Mouse (Mus musculus) midbrain, embryonic 15.5 days (tissue): ENCODE measurements at regions not wholly inside any gene's neighbourhood (a gene's known extent, or its start where the extent isn't known, plus 50 kb on each side); places are given as distances from the start of the nearest gene placed in this dataset.

Experiments
- ATAC-seq: fragments of 200-750 bp; cut with Nextera tagmentation; replicated peaks from 2 replicates; pipeline ENCODE4 v1.8.0; 2017; ENCODE audit warnings: moderate TSS enrichment
- H3K27ac ChIP-seq: fragments of 300-500 bp; sonication (generic); 2 replicates; pipeline ENCODE4 v1.5.1; 2015; ENCODE audit warnings: mild to moderate bottlenecking, inconsistent platforms
- H3K27me3 ChIP-seq: fragments of 300-500 bp; sonication (generic); replicated peaks from 2 replicates; pipeline ENCODE4 v1.6.1; 2015; ENCODE audit warnings: inconsistent platforms
- H3K36me3 ChIP-seq: fragments of 300-500 bp; sonication (generic); replicated peaks from 2 replicates; pipeline ENCODE4 v1.6.1; 2015; ENCODE audit warnings: inconsistent platforms
- H3K4me1 ChIP-seq: fragments of 300-500 bp; sonication (generic); 2 replicates; pipeline ENCODE4 v1.6.1; 2015; ENCODE audit warnings: inconsistent platforms
- H3K4me2 ChIP-seq: fragments of 300-500 bp; sonication (generic); 2 replicates; pipeline ENCODE4 v1.6.1; 2015; ENCODE audit warnings: inconsistent platforms, mild to moderate bottlenecking, moderate library complexity
- H3K4me3 ChIP-seq: fragments of 300-500 bp; sonication (generic); 2 replicates; pipeline ENCODE4 v1.5.1; 2015; ENCODE audit warnings: mild to moderate bottlenecking, inconsistent platforms
- H3K9ac ChIP-seq: fragments of 300-500 bp; sonication (generic); 2 replicates; pipeline ENCODE4 v1.6.1; 2015; ENCODE audit warnings: mild to moderate bottlenecking, inconsistent platforms
- H3K9me3 ChIP-seq: fragments of 300-500 bp; sonication (generic); 2 replicates; pipeline ENCODE4 v1.6.1; 2016; ENCODE audit warnings: inconsistent platforms
- WGBS: fragments of 180-500 bp; shearing (Covaris S2); methylation state at CpG from one replicate; pipeline ENCODE4 v1.1.7; 2015; ENCODE audit warnings: mixed read lengths; 5-methylcytosine and 5-hydroxymethylcytosine counted together

DNA sequence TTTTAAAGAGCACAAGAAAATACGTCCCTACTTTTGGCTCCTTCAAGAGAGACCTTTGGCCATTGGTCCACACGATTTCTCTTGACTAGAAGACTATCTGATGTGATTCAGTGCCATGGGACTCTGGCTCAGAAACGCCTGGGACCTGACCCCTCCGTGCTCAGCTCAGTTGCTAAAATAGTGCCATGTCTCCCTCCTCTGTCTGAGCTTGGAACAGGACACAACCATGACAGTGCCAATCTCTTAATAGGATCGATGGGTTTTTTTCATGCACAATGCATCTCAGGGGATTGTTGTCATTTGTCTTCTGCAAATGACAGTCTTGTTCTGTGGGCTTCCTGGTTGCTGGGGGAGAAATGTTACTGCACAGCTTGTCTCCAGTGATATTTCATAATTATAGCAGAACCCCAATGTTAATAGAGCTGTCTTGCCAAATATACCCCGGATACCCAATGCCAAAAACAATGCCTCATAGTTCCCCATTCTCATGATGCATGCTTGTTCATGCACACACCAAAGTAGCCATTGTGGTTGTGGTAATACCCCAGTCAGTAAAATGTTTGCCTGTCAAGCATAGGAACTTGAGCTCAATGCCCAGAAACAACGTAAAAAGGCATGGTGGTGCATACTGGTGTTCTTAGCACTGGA lies 216.7 kb upstream of the Ercc4 start:
- H3K9ac ChIP-seq = no peak overlapping the region
- H3K4me2 ChIP-seq = no peak overlapping the region

DNA sequence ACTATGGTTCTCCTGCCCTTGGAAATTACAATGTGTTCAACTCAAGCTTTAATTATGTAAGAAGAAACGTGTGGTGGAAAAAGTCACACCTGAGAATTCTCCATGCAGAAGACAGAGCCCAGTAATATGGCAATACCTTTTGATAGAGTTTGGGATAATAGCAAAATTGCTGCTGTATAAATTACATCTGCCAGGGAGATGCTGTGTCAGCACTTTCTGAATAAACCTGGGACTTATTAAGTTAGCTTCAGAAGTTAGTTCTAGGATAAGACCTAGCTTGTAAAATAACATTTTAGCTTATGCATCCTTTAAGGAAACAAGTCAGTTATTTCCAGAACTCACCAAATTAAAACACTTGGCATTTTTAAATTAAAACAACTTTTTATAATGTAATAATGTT lies 212.2 kb upstream of the Ercc4 start:
- Histone ChIP-seq H3K27ac (no peak overlapping the region), H3K27me3 (no peaks in the 10 kb centered on the region), H3K36me3 (no peaks in the 10 kb centered on the region), H3K4me2 (no peak overlapping the region), H3K9ac (no peak overlapping the region), H3K4me1 (no peaks in the 10 kb centered on the region), H3K4me3 (no peak overlapping the region), H3K9me3 (0 out of 2 replicates have a peak, but pooled peaks cover 2% of the 10 kb centered on the region)
- 66% methylated on average over 1 of the region's 1 CpGs for whole genome bisulfite sequencing
- no peak for ATAC-seq

More for the DNA sequence above, 216.7 kb upstream of the Ercc4 start:
- 84% methylated on average over 7 of the region's 7 CpGs for WGBS
- no peak for ATAC-seq
- Histone ChIP-seq H3K4me3 (no peak overlapping the region), H3K9me3 (no peaks in the 10 kb centered on the region), H3K36me3 (no peaks in the 10 kb centered on the region), H3K27me3 (no peaks in the 10 kb centered on the region), H3K27ac (no peak overlapping the region), H3K4me1 (no peaks in the 10 kb centered on the region)

DNA sequence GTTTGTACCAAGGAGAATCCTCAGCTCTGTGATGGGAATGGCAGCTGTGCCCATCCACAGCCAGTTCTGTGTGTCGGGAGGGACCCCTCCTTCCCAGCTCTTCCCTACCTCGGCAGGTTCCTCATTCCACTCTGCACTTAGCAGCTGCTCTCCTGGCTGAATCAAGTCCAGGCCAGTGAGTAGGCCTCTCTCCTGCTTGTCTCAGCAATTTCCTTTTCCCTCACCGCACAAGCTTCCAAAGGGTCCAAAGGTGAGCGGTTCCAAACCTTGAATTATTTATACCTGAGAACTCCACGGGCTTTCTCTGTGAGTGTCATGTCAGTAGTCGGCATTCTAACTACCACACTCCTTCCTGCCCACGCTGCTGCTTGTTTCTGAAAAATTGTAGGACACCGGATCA lies 208.8 kb upstream of the Ercc4 start:
- 74% methylated on average over 8 of the region's 8 CpGs for WGBS

DNA sequence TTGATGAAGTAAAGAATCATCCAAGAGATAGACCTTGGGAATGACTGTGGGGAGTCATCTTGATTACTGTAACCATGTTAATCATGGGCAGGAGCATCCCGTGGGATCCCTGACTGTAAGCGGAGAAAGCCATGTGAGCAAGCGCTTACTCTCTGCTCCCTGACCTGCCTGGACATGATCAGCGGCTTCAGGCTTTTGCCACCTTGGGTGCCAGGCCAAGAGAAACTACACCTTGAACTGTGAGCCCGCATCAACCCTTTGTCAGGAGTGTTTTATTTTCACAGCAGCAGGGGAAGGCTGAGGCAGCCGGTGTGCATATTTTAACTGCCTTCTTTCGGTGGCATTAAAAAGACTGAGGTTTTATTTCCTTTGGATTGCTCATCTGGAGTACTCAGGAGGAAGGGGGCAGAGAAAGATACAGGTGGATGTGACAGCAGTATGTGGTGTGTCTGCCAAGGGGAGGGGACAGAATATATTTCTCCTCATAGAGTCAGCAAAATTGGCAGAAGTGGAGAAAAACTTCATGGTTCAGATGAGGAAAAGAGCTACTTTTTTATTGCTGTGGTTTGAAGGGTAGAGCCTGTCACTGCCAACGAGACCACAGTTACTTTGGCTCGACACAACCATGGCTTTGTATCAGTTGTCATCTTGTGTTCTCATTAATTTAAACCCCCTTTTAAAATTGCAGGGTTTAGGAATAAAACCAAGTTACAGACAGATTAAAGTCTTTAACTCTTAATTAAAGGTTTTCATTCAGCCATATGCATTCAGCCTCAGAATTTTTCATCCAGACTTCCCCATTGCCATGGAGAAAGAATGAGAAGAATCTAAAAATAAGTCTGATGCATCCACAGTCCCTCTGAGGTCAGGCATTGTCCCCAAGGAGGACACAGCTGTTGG lies 208.1 kb upstream of the Ercc4 start:
- H3K9me3 ChIP-seq = 0 out of 2 replicates have a peak, but pooled peaks cover 2% of the 10 kb centered on the region
- H3K9ac ChIP-seq = no peak overlapping the region
- no peak overlapping the region for H3K27ac ChIP-seq
- no peak overlapping the region for H3K4me2 ChIP-seq
- 48% methylated on average over 9 of the region's 9 CpGs for WGBS
- H3K4me1 ChIP-seq = no peaks in the 10 kb centered on the region
- ATAC-seq = 0 out of 2 replicates have a peak, but pooled peaks have one; percentile 24
- H3K36me3 ChIP-seq = no peaks in the 10 kb centered on the region
- H3K4me3 ChIP-seq = no peak overlapping the region
- H3K27me3 ChIP-seq = no peaks in the 10 kb centered on the region

More for the DNA sequence above, 208.8 kb upstream of the Ercc4 start:
- H3K9ac ChIP-seq = no peak overlapping the region
- H3K27me3 ChIP-seq = no peaks in the 10 kb centered on the region
- H3K27ac ChIP-seq = no peak overlapping the region
- H3K9me3 ChIP-seq = 0 out of 2 replicates have a peak, but pooled peaks cover 2% of the 10 kb centered on the region
- H3K36me3 ChIP-seq = no peaks in the 10 kb centered on the region
- no peak overlapping the region for H3K4me2 ChIP-seq
- no peaks in the 10 kb centered on the region for H3K4me1 ChIP-seq
- no peak overlapping the region for H3K4me3 ChIP-seq
- ATAC-seq = no peak

DNA sequence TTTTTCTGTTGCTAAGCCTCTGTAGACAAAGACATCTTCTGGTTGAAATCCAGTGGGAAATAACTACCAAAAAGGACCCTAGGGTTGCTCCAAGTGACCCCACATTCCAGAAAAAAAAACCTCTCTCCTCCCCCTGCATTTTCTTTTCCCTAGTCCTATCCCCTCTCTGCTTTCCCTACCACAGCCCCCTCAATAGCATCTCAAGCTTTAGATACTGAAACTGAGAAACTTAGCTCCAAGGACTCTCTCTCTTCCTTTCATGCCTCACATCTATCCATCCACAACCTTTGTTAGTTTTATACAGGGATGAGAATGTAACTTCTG lies 207.5 kb upstream of the Ercc4 start:
- H3K4me1 ChIP-seq = no peaks in the 10 kb centered on the region
- no peak overlapping the region for H3K27ac ChIP-seq
- H3K4me2 ChIP-seq = no peak overlapping the region
- no peak overlapping the region for H3K4me3 ChIP-seq
- H3K9ac ChIP-seq = no peak overlapping the region
- no peaks in the 10 kb centered on the region for H3K27me3 ChIP-seq
- no peaks in the 10 kb centered on the region for H3K36me3 ChIP-seq
- 0 out of 2 replicates have a peak, but pooled peaks cover 2% of the 10 kb centered on the region for H3K9me3 ChIP-seq
- ATAC-seq = no peak

DNA sequence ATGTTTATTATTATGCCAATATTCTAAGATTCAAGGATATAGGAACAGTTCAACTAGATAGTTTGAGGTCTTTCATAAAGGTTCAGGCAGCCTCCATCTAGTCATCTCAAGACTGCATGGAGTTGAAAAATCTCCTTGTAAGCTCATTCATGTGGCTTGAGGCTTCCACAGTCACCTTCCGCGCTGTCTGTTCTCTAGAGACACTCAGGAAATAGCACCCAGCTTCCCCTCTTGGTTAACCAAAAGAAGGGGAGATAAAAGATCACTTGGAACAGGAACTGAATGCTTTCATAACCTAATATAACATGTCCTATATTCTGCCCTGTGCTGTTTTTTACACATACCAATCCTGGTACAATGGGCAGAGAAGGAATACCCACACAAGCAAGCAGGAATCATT lies 206.3 kb upstream of the Ercc4 start:
- Histone ChIP-seq H3K36me3 (no peaks in the 10 kb centered on the region), H3K27ac (no peak overlapping the region), H3K4me2 (no peak overlapping the region), H3K9ac (no peak overlapping the region), H3K4me1 (no peaks in the 10 kb centered on the region), H3K9me3 (0 out of 2 replicates have a peak, but pooled peaks cover 2% of the 10 kb centered on the region), H3K4me3 (no peak overlapping the region), H3K27me3 (no peaks in the 10 kb centered on the region)
- 90% methylated on average over 2 of the region's 2 CpGs for WGBS
- ATAC-seq = no peak

DNA sequence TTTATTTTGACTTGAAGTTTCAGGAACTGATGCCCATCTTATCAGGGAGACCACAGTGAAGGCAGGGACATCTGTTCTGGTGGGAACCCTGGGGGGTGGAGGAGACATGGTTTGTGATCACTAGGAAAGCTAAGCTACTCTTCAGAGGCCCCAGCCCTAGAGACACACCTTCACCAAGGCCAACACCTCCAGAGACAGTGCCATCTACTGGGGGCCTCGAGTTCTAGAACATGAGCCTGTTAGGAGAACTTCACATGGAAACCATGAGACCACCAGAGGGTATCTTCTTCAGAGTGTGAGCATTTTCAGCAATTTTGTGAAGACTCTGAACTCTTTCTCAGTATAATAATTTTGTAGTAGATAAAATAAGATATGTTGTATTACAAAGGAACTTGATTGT lies 204.5 kb upstream of the Ercc4 start:
- H3K4me3 ChIP-seq = no peak overlapping the region
- no peak overlapping the region for H3K27ac ChIP-seq
- ATAC-seq = no peak
- no peak overlapping the region for H3K9ac ChIP-seq
- 57% methylated on average over 1 of the region's 1 CpGs for WGBS
- H3K4me1 ChIP-seq = no peaks in the 10 kb centered on the region
- H3K4me2 ChIP-seq = no peak overlapping the region
- H3K9me3 ChIP-seq = no peaks in the 10 kb centered on the region
- no peaks in the 10 kb centered on the region for H3K27me3 ChIP-seq
- no peaks in the 10 kb centered on the region for H3K36me3 ChIP-seq

DNA sequence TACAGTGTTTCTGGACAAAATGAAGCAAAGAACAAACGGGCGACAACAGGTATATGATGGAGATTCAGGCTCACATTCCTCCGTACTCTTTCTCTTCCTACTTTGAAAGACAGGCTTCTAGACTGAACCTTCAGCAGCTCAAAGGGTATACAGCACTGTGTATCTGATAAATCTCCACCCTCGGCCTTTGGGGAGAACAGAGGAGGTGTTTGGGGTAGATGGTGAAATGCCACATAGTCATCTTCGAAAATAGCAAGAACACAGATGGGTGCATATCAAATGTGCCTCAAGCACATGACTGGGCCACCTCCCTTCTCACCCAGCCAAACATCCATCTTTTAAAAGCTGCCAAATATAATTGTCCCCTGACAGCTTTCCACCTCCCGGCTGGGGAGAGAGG lies 184.8 kb upstream of the Ercc4 start:
- Histone ChIP-seq H3K9me3 (no peaks in the 10 kb centered on the region), H3K4me2 (no peak overlapping the region), H3K27ac (no peak overlapping the region), H3K36me3 (no peaks in the 10 kb centered on the region), H3K9ac (no peak overlapping the region), H3K27me3 (no peaks in the 10 kb centered on the region), H3K4me1 (no peaks in the 10 kb centered on the region), H3K4me3 (no peak overlapping the region)
- WGBS = 89% methylated on average over 6 of the region's 6 CpGs
- no peak for ATAC-seq

DNA sequence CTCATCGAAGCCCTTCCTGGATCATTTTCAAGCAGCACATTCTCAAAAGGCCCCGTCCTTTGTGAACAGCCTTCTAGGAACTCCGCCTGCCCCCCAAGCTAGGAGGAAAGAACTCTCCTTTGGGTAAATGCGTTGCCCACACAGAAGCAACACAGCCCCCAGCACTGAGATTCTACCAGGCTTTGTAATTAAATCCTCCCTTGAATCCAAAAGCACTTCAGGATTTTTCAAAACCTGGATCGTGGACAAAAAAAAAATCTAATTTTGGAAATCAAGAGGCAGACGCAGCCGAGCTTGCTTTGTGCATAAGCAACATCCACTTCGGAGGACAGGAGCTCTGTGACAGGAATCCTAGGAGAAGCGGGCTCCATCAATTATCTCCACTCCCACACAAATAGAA lies 183.6 kb upstream of the Ercc4 start:
- no peaks in the 10 kb centered on the region for H3K36me3 ChIP-seq
- no peak for ATAC-seq
- H3K27me3 ChIP-seq = no peaks in the 10 kb centered on the region
- H3K4me2 ChIP-seq = no peak overlapping the region
- H3K9ac ChIP-seq = no peak overlapping the region
- no peak overlapping the region for H3K4me3 ChIP-seq
- H3K9me3 ChIP-seq = no peaks in the 10 kb centered on the region
- H3K4me1 ChIP-seq = no peaks in the 10 kb centered on the region
- H3K27ac ChIP-seq = no peak overlapping the region
- 80% methylated on average over 9 of the region's 9 CpGs for WGBS

DNA sequence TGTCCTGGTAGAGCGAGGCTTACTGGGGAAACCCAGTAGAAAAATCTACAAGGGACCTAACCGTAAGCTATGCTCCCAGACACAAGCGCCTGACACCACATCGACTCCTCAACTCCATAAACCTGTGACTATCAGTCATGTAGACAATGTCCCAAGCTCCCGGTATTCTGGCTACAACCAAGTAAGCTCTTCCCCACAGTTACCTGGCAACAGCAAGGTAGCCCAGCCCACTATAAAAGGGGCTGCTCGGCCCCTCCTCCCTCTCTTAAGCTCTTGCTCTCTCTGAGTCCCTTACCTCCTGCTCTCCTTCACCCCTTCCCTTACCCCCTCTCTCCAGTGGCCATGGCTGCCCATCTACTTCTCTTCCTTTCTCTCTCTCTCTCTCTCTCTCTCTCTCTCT lies 178.4 kb upstream of the Ercc4 start:
- no peak overlapping the region for H3K27ac ChIP-seq
- H3K4me1 ChIP-seq = no peaks in the 10 kb centered on the region
- H3K36me3 ChIP-seq = no peaks in the 10 kb centered on the region
- no peak overlapping the region for H3K4me3 ChIP-seq
- no peak for ATAC-seq
- H3K4me2 ChIP-seq = no peak overlapping the region
- H3K9ac ChIP-seq = no peak overlapping the region
- no peaks in the 10 kb centered on the region for H3K9me3 ChIP-seq
- no peaks in the 10 kb centered on the region for H3K27me3 ChIP-seq
- 84% methylated on average over 6 of the region's 6 CpGs for WGBS

DNA sequence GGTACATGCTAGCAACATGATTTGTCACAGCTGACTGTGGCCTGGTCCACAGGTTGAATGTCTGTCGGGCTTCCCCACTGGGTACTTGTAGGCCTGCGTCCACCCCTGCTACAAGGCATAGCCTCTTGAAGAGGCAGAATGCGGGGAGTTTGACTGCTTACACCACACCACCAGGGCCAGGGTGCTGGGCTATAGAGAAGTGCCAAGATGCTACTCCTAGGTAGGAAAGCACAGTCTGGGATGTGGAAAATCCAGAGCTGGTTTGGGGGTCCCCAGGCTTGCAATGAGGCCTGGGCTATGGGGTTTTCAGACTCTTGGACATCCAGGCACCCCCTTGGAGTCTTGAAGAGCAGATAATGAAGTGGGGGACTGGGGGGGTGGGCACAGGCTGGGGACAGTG lies 176.5 kb upstream of the Ercc4 start:
- 92% methylated on average over 3 of the region's 3 CpGs for WGBS
- Histone ChIP-seq H3K9me3 (no peaks in the 10 kb centered on the region), H3K9ac (no peak overlapping the region), H3K27ac (no peak overlapping the region), H3K4me2 (no peak overlapping the region), H3K4me3 (no peak overlapping the region), H3K27me3 (no peaks in the 10 kb centered on the region), H3K4me1 (no peaks in the 10 kb centered on the region), H3K36me3 (no peaks in the 10 kb centered on the region)
- ATAC-seq = no peak

DNA sequence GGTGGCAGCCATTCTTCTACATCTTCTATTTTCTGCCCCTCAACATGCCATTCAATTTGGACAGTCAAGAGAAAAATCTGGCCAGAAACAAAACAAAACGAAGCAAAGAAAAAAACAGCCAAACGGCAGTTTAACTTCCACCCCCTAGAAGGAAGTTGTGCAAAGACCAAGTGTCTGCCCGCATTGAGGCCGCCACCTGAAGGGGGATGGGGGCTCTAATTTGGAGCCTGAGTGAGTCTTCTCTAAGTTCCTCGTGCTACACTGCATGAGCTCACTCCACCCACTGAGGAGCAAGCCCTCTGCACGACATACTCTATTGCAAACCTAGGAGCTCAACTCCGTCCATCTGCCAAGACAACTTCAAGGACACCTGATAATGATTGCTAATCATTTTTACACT lies 174.9 kb upstream of the Ercc4 start:
- no peaks in the 10 kb centered on the region for H3K9me3 ChIP-seq
- H3K27ac ChIP-seq = no peak overlapping the region
- ATAC-seq = no peak
- H3K27me3 ChIP-seq = no peaks in the 10 kb centered on the region
- no peaks in the 10 kb centered on the region for H3K4me1 ChIP-seq
- H3K4me3 ChIP-seq = no peak overlapping the region
- WGBS = 83% methylated on average over 7 of the region's 7 CpGs
- H3K4me2 ChIP-seq = no peak overlapping the region
- no peak overlapping the region for H3K9ac ChIP-seq
- no peaks in the 10 kb centered on the region for H3K36me3 ChIP-seq

DNA sequence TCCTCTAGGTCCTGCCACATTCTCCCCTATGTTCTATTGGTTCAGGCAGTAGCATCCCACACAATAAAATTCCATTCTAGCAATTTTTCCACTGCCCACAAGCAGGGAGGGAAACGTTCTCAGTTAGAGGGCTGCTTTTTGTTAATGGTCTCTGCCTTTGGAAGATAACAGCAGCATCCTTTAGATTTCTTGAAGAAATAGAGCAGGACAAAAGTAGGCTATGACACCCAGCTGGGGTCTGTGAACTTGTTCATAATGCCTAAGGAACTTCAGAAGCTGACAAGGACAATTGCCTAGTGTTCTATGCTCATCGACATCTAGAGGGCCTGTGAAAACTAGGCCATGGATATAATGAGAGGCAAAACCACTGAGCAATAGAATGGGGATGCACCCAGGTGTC lies 174.2 kb upstream of the Ercc4 start:
- Histone ChIP-seq H3K4me3 (no peak overlapping the region), H3K9me3 (no peaks in the 10 kb centered on the region), H3K9ac (no peak overlapping the region), H3K27me3 (no peaks in the 10 kb centered on the region), H3K27ac (no peak overlapping the region), H3K4me2 (no peak overlapping the region), H3K36me3 (no peaks in the 10 kb centered on the region), H3K4me1 (no peaks in the 10 kb centered on the region)
- WGBS = 55% methylated on average over 2 of the region's 2 CpGs
- ATAC-seq = no peak
